Mouse (Mus musculus): Measurements from ENCODE around the gene Rere.
A peak's percentile ranks its signal among the peaks of the same experiment; 100 is the strongest.

DNA sequence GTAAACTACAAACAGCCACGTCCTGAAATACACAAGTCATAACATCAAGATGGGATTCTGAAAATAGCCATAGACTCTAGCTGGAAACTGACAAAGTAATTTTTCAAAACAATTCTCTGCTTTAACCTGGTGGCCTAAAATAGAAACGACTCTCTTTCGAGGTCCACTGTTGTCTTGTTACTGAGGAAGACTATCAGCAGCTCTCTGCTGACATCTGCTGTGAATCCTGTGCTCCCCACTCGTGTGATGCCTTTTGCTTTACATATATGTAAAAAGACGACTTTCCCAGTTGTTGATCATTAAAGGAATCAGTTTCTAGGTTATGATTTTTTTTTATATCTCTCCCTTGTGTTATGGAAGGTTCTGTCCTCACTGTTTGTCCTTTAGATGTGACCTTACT lies 194.8 kb downstream of the Rere start:
- no peak for TF ChIP-seq POLR2A (IDR thresholded peaks at IDR 0.05; ENCODE audit: borderline replicate concordance, extremely low read depth, insufficient read depth, insufficient read length, poor library complexity, severe bottlenecking)
- TF ChIP-seq CTCF (IDR thresholded peaks at IDR 0.05; ENCODE audit: borderline replicate concordance, extremely low read depth, insufficient read depth, insufficient read length): peak; percentile 21; the same call in 1 of the 2 replicates
